Mouse (Mus musculus) layer of hippocampus, adult 2 months (tissue): ENCODE measurements around the gene Fgf15. TPM values are rescaled to one million over a fixed set of nuclear protein-coding genes. Genes with fewer than 3 reads are reported as not detected.

Source experiments
- DNase-seq, 2 experiments: peaks; one replicate each; pipeline ENCODE4 v3.0.0; 2022; ENCODE audit warnings: low spot score in 2 of 2
- H3K27ac ChIP-seq: fragments of 200-600 bp; 2 replicates; pipeline ENCODE4 v1.8.1; 2022
- H3K4me3 ChIP-seq: fragments of 200-600 bp; 2 replicates; pipeline ENCODE4 v1.8.1; 2022; ENCODE audit warnings: mild to moderate bottlenecking
- CTCF ChIP-seq: fragments of 200-600 bp; conservative IDR thresholded peaks from 2 replicates; pipeline ENCODE4 v1.8.1; 2022; ENCODE audit warnings: antibody characterized with exemption, mild to moderate bottlenecking, moderate library complexity
- total RNA-seq, 2 experiments: library from RNA; stranded (reverse); gene quantifications; 2 replicates each; pipeline ENCODE4 v1.2.3; 2021

The Fgf15 gene
- total RNA-seq, 2 experiments from 2014 or later: not detected

DNA sequence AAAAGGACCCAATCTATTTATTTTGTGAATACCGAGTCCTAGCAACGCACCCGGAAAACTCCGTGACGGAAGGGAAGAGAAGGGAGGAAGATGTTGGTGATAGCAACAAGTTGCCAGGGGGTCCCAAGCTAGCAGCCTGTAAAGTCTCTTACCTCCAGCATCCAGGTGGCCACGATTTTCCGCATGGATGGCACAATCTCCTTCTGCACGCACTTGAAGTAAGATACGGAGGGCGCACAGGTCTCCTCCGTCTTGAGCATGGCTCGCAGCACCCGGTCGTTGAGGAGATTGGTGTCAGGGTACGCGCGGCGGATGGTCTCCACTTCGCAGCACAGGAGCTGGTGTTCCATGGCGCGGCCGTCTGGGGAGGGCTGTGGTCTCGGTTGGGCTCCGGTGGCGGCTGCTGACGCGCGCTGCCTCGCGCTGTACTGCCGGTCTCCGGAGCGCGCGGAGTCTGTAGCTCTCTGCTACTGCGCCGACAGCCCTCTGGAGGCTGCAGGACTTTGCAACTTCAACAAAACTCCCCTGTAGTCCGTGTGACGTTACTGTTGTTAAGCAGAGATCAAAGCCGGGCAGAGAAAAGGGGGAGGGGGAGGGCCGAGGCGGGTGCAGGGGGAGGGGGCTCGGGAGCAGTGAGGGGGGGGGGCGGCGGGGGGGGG lies 43.1 kb downstream of the Fgf15 start, which contains the start of gene Ccnd1:
Gene Ccnd1, minus strand, starts transcription at position 582 of the 659 bp plus-strand sequence.
- peak within 1 kb of the TSS; percentile 65 for H3K4me3 ChIP-seq
- DNase-seq: peak; percentile 59 to 61
- H3K27ac ChIP-seq: peak within 1 kb of the TSS; percentile 88
- TF ChIP-seq CTCF: peak; percentile 31

GRCm38 (mm10) chr7:144940003-144940571 lies 43.8 kb downstream of the Fgf15 start:
- TF ChIP-seq CTCF: no peak
- no peak for DNase-seq
- H3K4me3 ChIP-seq: peak overlapping the region; percentile 41
- 0 out of 2 replicates have a peak overlapping the region, but pooled peaks have one; percentile 51 for H3K27ac ChIP-seq

DNA sequence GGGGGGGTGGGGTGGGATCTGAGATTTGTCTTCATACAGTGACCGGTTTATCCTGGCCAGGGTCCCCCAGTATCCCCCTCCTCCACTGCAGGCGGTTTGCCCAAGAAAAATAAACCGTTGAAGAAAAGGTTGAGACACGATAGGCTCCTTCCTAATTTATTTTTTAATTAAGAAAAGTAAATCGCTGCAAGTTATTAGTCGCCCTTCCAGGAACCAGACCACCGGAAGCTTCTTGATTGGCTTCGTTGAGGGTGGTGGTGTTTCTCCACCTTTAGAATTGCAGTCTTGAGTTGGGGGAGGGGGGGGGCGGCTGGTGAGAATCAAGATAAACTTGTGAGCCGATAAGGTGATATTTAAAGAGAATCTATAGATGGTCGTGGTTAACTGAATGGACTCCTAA lies 44.3 kb downstream of the Fgf15 start:
- DNase-seq: no peak
- Histone ChIP-seq H3K27ac (no peak overlapping the region), H3K4me3 (peak overlapping the region; percentile 41)
- TF ChIP-seq CTCF: no peak

GRCm38 (mm10) chr7:144941242-144941831 lies 45.0 kb downstream of the Fgf15 start:
- no peak for TF ChIP-seq CTCF
- peak overlapping the region; percentile 64 for H3K27ac ChIP-seq
- peak; percentile 56 to 74 for DNase-seq
- H3K4me3 ChIP-seq: peak overlapping the region; percentile 54

DNA sequence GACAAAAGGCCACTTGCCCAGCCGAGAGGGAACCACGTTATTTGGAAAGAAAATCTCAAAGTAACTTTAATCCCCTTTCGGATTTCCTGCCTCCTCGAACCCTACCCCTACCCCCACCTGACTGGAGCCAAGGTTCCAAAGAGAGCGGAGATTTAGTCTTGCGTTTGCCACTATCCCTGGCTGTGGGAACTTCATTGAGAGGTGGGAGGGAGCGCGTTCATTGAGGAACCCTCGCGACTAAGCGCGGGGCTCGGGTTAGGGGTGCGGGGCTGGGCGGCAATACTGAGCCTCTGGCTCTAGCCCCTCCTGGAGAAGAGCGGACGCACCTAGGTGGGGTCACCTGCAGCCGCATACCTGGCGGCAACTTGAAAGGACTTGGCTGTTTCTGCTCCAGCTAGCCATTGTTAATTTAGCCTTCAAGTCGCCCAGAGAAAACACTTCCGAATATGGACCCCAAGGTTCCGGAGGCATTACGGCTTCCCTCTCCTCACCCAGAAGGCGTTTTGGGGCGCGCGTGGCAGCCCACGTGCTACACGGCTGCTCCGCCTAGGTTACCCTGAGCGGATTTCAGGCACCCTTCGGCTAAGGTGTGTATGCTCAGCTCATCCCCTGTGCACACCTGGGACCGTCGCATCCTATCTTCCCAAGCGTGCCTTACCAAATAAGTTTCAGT lies 45.9 kb downstream of the Fgf15 start:
- no peak for TF ChIP-seq CTCF
- H3K4me3 ChIP-seq: peak overlapping the region; percentile 63
- DNase-seq: no peak
- H3K27ac ChIP-seq: no peak overlapping the region

DNA sequence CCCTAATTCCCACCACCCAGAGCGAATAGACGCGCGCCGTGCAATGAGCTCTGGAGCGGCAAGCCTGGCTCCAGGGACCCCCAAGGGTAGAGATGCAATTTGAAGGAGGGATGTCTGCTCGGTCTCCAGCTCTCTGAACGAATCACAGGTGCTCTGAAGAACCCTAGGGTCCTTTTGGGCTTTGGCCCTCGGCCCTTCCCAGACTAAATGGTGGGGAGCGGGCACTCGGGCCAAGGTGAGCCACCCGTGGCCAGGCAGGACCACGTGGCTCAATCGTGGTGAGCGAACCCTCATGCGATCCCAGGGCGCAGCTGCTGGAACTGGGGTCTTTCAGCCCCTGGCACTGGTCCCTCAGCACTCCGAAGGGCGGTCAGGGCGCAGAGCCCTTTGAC lies 46.4 kb downstream of the Fgf15 start:
- Histone ChIP-seq H3K27ac (no peak overlapping the region), H3K4me3 (peak overlapping the region; percentile 63)
- DNase-seq: no peak
- TF ChIP-seq CTCF: no peak

DNA sequence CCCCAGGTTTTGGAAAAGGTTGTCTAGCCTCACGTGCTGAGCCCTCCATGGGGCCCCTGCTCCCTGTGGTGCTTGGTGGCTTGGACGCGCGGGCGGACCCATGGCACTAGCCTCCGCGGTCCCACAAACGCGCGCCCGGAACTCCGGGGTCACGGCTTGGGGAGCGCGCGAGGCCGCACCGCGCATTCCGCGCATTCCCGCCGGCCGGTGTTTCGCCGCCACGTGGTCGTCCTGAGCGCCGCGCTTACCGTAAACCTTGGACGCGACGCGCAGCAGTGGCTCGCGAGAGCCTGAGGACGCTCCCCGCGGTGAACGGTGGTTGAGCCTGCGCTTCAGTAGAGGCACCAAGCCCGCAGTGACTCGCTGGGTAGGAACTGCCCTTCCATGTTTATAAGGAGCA lies 46.9 kb downstream of the Fgf15 start:
- Histone ChIP-seq H3K27ac (no peak overlapping the region), H3K4me3 (peak overlapping the region; percentile 63)
- peak; percentile 58 for TF ChIP-seq CTCF
- peak; percentile 42 to 58 for DNase-seq

Other genes with a start within 250 kb of the Fgf15 start
- gene Ano1, start 144.6 kb upstream of the Fgf15 start, total RNA-seq: 1 to 10 TPM; 2.7 to 3.5 TPM
- under 1 TPM in 1 of 2 experiments, not detected in 1; 0.31 TPM for gene Fgf3, start 58.4 kb upstream of the Fgf15 start, total RNA-seq
- gene Fgf4, start 49.2 kb upstream of the Fgf15 start, total RNA-seq: not detected
- 10 to 100 TPM; 26.2 to 33.8 TPM for gene LTO1, start 18.6 kb downstream of the Fgf15 start, total RNA-seq
- gene Ccnd1, start 43.4 kb downstream of the Fgf15 start, total RNA-seq: 10 to 100 TPM; 43.7 to 48.3 TPM